In the genomic region with DNA sequence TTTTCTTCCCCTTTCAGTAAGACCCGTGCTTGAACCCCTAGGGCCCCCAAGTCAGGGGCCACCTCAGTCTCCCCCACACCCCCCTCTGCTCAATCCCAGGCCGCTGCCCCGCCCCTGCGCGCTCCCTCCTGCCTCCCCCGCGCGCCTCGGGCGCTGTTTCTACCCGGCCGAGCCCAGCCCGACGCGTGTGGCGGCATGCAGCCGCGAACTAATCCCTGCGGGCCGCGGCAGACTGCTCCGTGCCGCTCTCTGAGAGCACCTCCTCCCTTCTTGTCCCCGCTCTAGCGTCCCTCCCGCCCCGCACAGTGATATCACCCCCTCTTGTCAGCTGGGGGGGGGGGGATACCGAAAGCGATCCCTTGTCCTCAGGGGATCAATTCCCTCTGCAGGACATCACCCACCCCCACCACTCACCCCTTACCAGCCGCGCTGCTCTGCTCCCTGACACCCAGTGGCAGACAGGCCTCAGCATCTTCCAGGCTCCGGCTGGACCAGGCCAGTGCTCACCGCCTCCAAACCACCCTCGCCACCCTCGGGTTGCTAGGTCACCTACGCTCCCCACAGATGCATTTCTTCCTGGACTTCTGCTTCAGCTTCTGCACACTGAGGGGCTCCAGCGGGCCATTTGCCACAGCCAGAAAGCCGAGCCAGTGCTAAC, we compare ENCODE assay signal across 7 mouse cellular contexts. TPM values are rescaled to one million over a fixed set of nuclear protein-coding genes. Genes with fewer than 3 reads are reported as not detected.
DNase-seq lines count a peak whose midpoint lies in the region; ATAC-seq and TF ChIP-seq lines count a peak whose summit lies in the region.

No protein-coding gene starts in this region.

- no peak for DNase-seq in lung, adult 2 months
- DNase-seq in cerebellum, adult 11 months = no peak
- no peak for DNase-seq in layer of hippocampus, adult 9-11 months

- no peak overlapping the region for H3K27ac ChIP-seq in lung, embryonic 16.5 days (ENCODE audit: low read length)
- peak overlapping the region; percentile 63 for H3K27ac ChIP-seq in embryonic facial prominence, embryonic 15.5 days (replicated peaks)
- no peak overlapping the region for H3K27ac ChIP-seq in intestine, postnatal 0 days (ENCODE audit: low read depth, low read length)
- no peak overlapping the region for H3K27ac ChIP-seq in neural tube, embryonic 14.5 days (ENCODE audit: low read depth, low read length)

- peak overlapping the region; percentile 23 for H3K4me3 ChIP-seq in lung, embryonic 16.5 days (ENCODE audit: low read length)
- H3K4me3 ChIP-seq in lung, adult 2 months (replicated peaks; ENCODE audit: extremely low read depth, low read depth, low read length) = no peak overlapping the region
- peak overlapping the region; percentile 34 for H3K4me3 ChIP-seq in embryonic facial prominence, embryonic 15.5 days (replicated peaks)
- peak overlapping the region; percentile 12; the same call in 1 of the 2 replicates for H3K4me3 ChIP-seq in intestine, postnatal 0 days (ENCODE audit: low read depth, low read length)
- peak overlapping the region; percentile 13; the same call in 1 of the 2 replicates for H3K4me3 ChIP-seq in neural tube, embryonic 14.5 days (ENCODE audit: low read depth, low read length)

- no peak overlapping the region for H3K9ac ChIP-seq in lung, embryonic 16.5 days (ENCODE audit: low read length)
- no peak overlapping the region; the same call in 1 of the 2 replicates for H3K9ac ChIP-seq in embryonic facial prominence, embryonic 15.5 days
- peak overlapping the region; percentile 22; the same call in 1 of the 2 replicates for H3K9ac ChIP-seq in intestine, postnatal 0 days (ENCODE audit: low read depth, low read length)
- H3K9ac ChIP-seq in neural tube, embryonic 14.5 days (replicated peaks; ENCODE audit: low read depth, low read length) = peak overlapping the region; percentile 11

- no peak for TF ChIP-seq POLR2A in lung, adult 2 months (IDR thresholded peaks at IDR 0.05; ENCODE audit: borderline replicate concordance, extremely low read depth, low read depth, low read length)

- under 1% methylated on average over 32 of the region's 38 CpGs for WGBS in lung, embryonic 16.5 days
- WGBS in lung, adult 2 months = 1% methylated on average over 33 of the region's 38 CpGs
- under 1% methylated on average over 35 of the region's 38 CpGs for WGBS in embryonic facial prominence, embryonic 15.5 days
- 2% methylated on average over 33 of the region's 38 CpGs for WGBS in intestine, postnatal 0 days
- WGBS in neural tube, embryonic 14.5 days = 2% methylated on average over 37 of the region's 38 CpGs

- H3K9me3 ChIP-seq in lung, embryonic 16.5 days (ENCODE audit: control insufficient read depth, low read length) = no peaks in the 10 kb centered on the region
- H3K9me3 ChIP-seq in embryonic facial prominence, embryonic 15.5 days (replicated peaks) = no peaks in the 10 kb centered on the region
- H3K9me3 ChIP-seq in intestine, postnatal 0 days (ENCODE audit: control insufficient read depth) = no peaks in the 10 kb centered on the region
- H3K9me3 ChIP-seq in neural tube, embryonic 14.5 days (ENCODE audit: control insufficient read depth, low read length) = no peaks in the 10 kb centered on the region

- H3K27me3 ChIP-seq in lung, embryonic 16.5 days (ENCODE audit: control insufficient read depth, insufficient read depth, low read depth, low read length) = peaks cover 85% of the 10 kb centered on the region
- H3K27me3 ChIP-seq in embryonic facial prominence, embryonic 15.5 days = peaks cover 71% of the 10 kb centered on the region
- peaks cover 91% of the 10 kb centered on the region for H3K27me3 ChIP-seq in intestine, postnatal 0 days (replicated peaks; ENCODE audit: control insufficient read depth, insufficient read depth, low read length)
- H3K27me3 ChIP-seq in neural tube, embryonic 14.5 days (ENCODE audit: control insufficient read depth, insufficient read depth, low read length) = peaks cover 46% of the 10 kb centered on the region

- TF ChIP-seq CTCF in lung, adult 2 months (IDR thresholded peaks at IDR 0.05; ENCODE audit: insufficient read depth, low read length) = no peak
- TF ChIP-seq CTCF in intestine, postnatal 0 days (IDR thresholded peaks at IDR 0.05; ENCODE audit: low read depth) = no peak

- peak overlapping the region; percentile 38 for H3K4me2 ChIP-seq in lung, embryonic 16.5 days (ENCODE audit: low read depth, low read length)
- peak overlapping the region; percentile 51 for H3K4me2 ChIP-seq in embryonic facial prominence, embryonic 15.5 days (replicated peaks)
- peak overlapping the region; percentile 47 for H3K4me2 ChIP-seq in intestine, postnatal 0 days (replicated peaks; ENCODE audit: low read depth)
- H3K4me2 ChIP-seq in neural tube, embryonic 14.5 days (ENCODE audit: low read depth, low read length) = peak overlapping the region; percentile 43

- peak; percentile 21; the same call in 1 of the 2 replicates for ATAC-seq in lung, embryonic 16.5 days (ENCODE audit: low read depth)
- peak; percentile 25; the same call in 1 of the 2 replicates for ATAC-seq in embryonic facial prominence, embryonic 15.5 days (ENCODE audit: insufficient number of reproducible peaks, low FRiP score, low TSS enrichment, low read depth)
- ATAC-seq in intestine, postnatal 0 days = no peak
- peak; percentile 12; the same call in 1 of the 2 replicates for ATAC-seq in neural tube, embryonic 14.5 days (ENCODE audit: low read depth)

- no peaks in the 10 kb centered on the region for H3K36me3 ChIP-seq in lung, embryonic 16.5 days (ENCODE audit: control insufficient read depth, insufficient read depth, low read length)
- no peaks in the 10 kb centered on the region for H3K36me3 ChIP-seq in embryonic facial prominence, embryonic 15.5 days
- H3K36me3 ChIP-seq in intestine, postnatal 0 days (ENCODE audit: control insufficient read depth, insufficient read depth) = no peaks in the 10 kb centered on the region
- no peaks in the 10 kb centered on the region for H3K36me3 ChIP-seq in neural tube, embryonic 14.5 days (ENCODE audit: control insufficient read depth, insufficient read depth, low read length)

- H3K4me1 ChIP-seq in lung, embryonic 16.5 days (replicated peaks; ENCODE audit: control insufficient read depth, insufficient read depth, low read length) = peaks cover 10% of the 10 kb centered on the region
- no peaks in the 10 kb centered on the region for H3K4me1 ChIP-seq in lung, adult 2 months (ENCODE audit: control insufficient read depth, insufficient read depth, low read length)
- H3K4me1 ChIP-seq in embryonic facial prominence, embryonic 15.5 days = peaks cover 72% of the 10 kb centered on the region
- H3K4me1 ChIP-seq in intestine, postnatal 0 days (replicated peaks; ENCODE audit: control insufficient read depth, insufficient read depth, low read length) = no peaks in the 10 kb centered on the region
- peaks cover 21% of the 10 kb centered on the region for H3K4me1 ChIP-seq in neural tube, embryonic 14.5 days (ENCODE audit: control insufficient read depth, insufficient read depth, low read length)

RNA-seq across cellular contexts. Expression of a gene that starts 3.3 kb away (rescaled TPM):
- polyA plus RNA-seq in lung, embryonic 16.5 days (2015; fragmentation: Nextera tagmentation; extraction: Ambion mirVana) = 0.10 and 0.11 TPM in 2 replicates
- polyA plus RNA-seq in lung, adult 2 months (2012; rRNA removed) = 0.08 and 2.6 TPM in 2 replicates
- polyA plus RNA-seq in embryonic facial prominence, embryonic 15.5 days (2015; fragmentation: Nextera tagmentation; extraction: Ambion mirVana) = 13.3 and 16.3 TPM in 2 replicates
- polyA plus RNA-seq in intestine, postnatal 0 days (2015; fragmentation: Nextera tagmentation; extraction: Ambion mirVana) = not detected in 2 replicates
- not detected in 2 replicates for polyA plus RNA-seq in neural tube, embryonic 14.5 days (2014; fragmentation: Nextera tagmentation; extraction: Ambion mirVana)

RNA-seq across cellular contexts. Expression of a gene that starts 22.9 kb away (rescaled TPM):
- 0.29 and 0.68 TPM in 2 replicates for polyA plus RNA-seq in lung, embryonic 16.5 days (2015; fragmentation: Nextera tagmentation; extraction: Ambion mirVana)
- polyA plus RNA-seq in lung, adult 2 months (2012; rRNA removed) = 0.55 and 0.65 TPM in 2 replicates
- 37.6 and 40.1 TPM in 2 replicates for polyA plus RNA-seq in embryonic facial prominence, embryonic 15.5 days (2015; fragmentation: Nextera tagmentation; extraction: Ambion mirVana)
- polyA plus RNA-seq in intestine, postnatal 0 days (2015; fragmentation: Nextera tagmentation; extraction: Ambion mirVana) = 0.33 and 0.66 TPM in 2 replicates
- 8.4 TPM in 1 of 2 replicates, not detected in the other for polyA plus RNA-seq in neural tube, embryonic 14.5 days (2014; fragmentation: Nextera tagmentation; extraction: Ambion mirVana)

RNA-seq across cellular contexts. Expression of a gene that starts 45.6 kb away (rescaled TPM):
- 0.67 and 1.7 TPM in 2 replicates for polyA plus RNA-seq in lung, embryonic 16.5 days (2015; fragmentation: Nextera tagmentation; extraction: Ambion mirVana)
- polyA plus RNA-seq in lung, adult 2 months (2012; rRNA removed) = 5.9 and 11.4 TPM in 2 replicates
- polyA plus RNA-seq in embryonic facial prominence, embryonic 15.5 days (2015; fragmentation: Nextera tagmentation; extraction: Ambion mirVana) = 5.7 and 7.5 TPM in 2 replicates
- polyA plus RNA-seq in intestine, postnatal 0 days (2015; fragmentation: Nextera tagmentation; extraction: Ambion mirVana) = 0.08 and 0.09 TPM in 2 replicates
- 0.23 TPM in 1 of 2 replicates, not detected in the other for polyA plus RNA-seq in neural tube, embryonic 14.5 days (2014; fragmentation: Nextera tagmentation; extraction: Ambion mirVana)

Comparison
In these comparisons a context has a peak if more than half of its experiments do, and no peak if none do; other contexts are left out.
1. H3K9ac ChIP-seq: peak in intestine, postnatal 0 days (single experiment) and neural tube, embryonic 14.5 days (single experiment); none in lung, embryonic 16.5 days (single experiment) and embryonic facial prominence, embryonic 15.5 days (single experiment).
2. Peak in every context shown above with its lines, with median percentiles within 50 percentile points of each other: H3K4me2 ChIP-seq.